Mouse (Mus musculus): ENCODE measurements around the gene Elovl7.

- TF ChIP-seq CTCF (conservative IDR thresholded peaks at IDR 0.05; ENCODE audit: insufficient read depth, insufficient read length, low read depth, low read length) (no peak), POLR2A (IDR thresholded peaks at IDR 0.05; ENCODE audit: low read depth, low read length) (no peak)
These were observed 44.2 kb upstream of the Elovl7 start for GRCm38 (mm10) chr13:108170002-108170401.
